Mouse (Mus musculus): ENCODE data around the gene Smpd1.
A peak's percentile ranks its signal among the peaks of the same experiment; 100 is the strongest.

Smpd1 gene

GRCm38 (mm10) chr7:105562317-105562716 lies 8.2 kb downstream of the Smpd1 start:
- DNase-seq (ENCODE audit: low spot score): no peak

- no peak for DNase-seq (ENCODE audit: low spot score)
Observed at GRCm38 (mm10) chr7:105563367-105563766, 9.2 kb downstream of the Smpd1 start.

- no peak for DNase-seq (ENCODE audit: low spot score)
Observed at GRCm38 (mm10) chr7:105565071-105565836, 11.1 kb downstream of the Smpd1 start.

- no peak for DNase-seq (ENCODE audit: low spot score)
Observed at GRCm38 (mm10) chr7:105568583-105568982, 14.4 kb downstream of the Smpd1 start.

GRCm38 (mm10) chr7:105568988-105569471 lies 14.9 kb downstream of the Smpd1 start:
- DNase-seq (ENCODE audit: low spot score): no peak

- DNase-seq (ENCODE audit: low spot score): no peak
Observed at GRCm38 (mm10) chr7:105569512-105570496, 15.6 kb downstream of the Smpd1 start.

- no peak for DNase-seq (ENCODE audit: low spot score)
Observed at GRCm38 (mm10) chr7:105570756-105571155, 16.6 kb downstream of the Smpd1 start.

- DNase-seq (ENCODE audit: low spot score): no peak
Observed at GRCm38 (mm10) chr7:105572949-105573348, 18.8 kb downstream of the Smpd1 start.

- DNase-seq (ENCODE audit: low spot score): no peak
Observed at GRCm38 (mm10) chr7:105574537-105574936, 20.4 kb downstream of the Smpd1 start.

- DNase-seq (ENCODE audit: low spot score): no peak
Observed at GRCm38 (mm10) chr7:105576166-105576748, 22.1 kb downstream of the Smpd1 start.

- DNase-seq (ENCODE audit: low spot score): no peak
Observed at GRCm38 (mm10) chr7:105577377-105577871, 23.3 kb downstream of the Smpd1 start.

GRCm38 (mm10) chr7:105578481-105578880 lies 24.3 kb downstream of the Smpd1 start:
- no peak for DNase-seq (ENCODE audit: low spot score)

- no peak for DNase-seq (ENCODE audit: low spot score)
Observed at GRCm38 (mm10) chr7:105580627-105581089, 26.5 kb downstream of the Smpd1 start.

GRCm38 (mm10) chr7:105581094-105581703 lies 27.0 kb downstream of the Smpd1 start, which contains the start of gene Apbb1:
Gene Apbb1, minus strand, starts transcription at chr7:105581653.
- peak; percentile 38 for DNase-seq (ENCODE audit: low spot score)

GRCm38 (mm10) chr7:105581959-105582358 lies 27.8 kb downstream of the Smpd1 start:
- no peak for DNase-seq (ENCODE audit: low spot score)

- no peak for DNase-seq (ENCODE audit: low spot score)
Observed at GRCm38 (mm10) chr7:105588325-105588912, 34.3 kb downstream of the Smpd1 start.

GRCm38 (mm10) chr7:105590097-105590496 lies 35.9 kb downstream of the Smpd1 start:
- no peak for DNase-seq (ENCODE audit: low spot score)

- peak; percentile 17 for DNase-seq (ENCODE audit: low spot score)
Observed at GRCm38 (mm10) chr7:105602860-105603623, 48.9 kb downstream of the Smpd1 start.
